ENCODE assay signal across 7 mouse cellular contexts in genomic region chr3:94764545-94765292, GRCm38 (mm10). TPM values are rescaled to one million over a fixed set of nuclear protein-coding genes. Genes with fewer than 3 reads are reported as not detected.
A peak's percentile ranks its signal among the peaks of the same experiment; 100 is the strongest.
DNase-seq lines count a peak whose midpoint lies in the region; ATAC-seq and TF ChIP-seq lines count a peak whose summit lies in the region.
"Not testable (repeated sequence)": the region's sequence is repeated elsewhere in the genome, so short reads cannot be mapped to it uniquely, and the experiment has no call there.

No protein-coding gene starts in this region.

- H3K4me1 ChIP-seq in forebrain, postnatal 0 days (ENCODE audit: insufficient read depth); heart, embryonic 12.5 days (replicated peaks); kidney, embryonic 16.5 days (ENCODE audit: insufficient read depth, low read length); liver, postnatal 0 days (ENCODE audit: insufficient read depth); midbrain, postnatal 0 days (ENCODE audit: insufficient read depth, low read length): not testable (repeated sequence)
- H3K4me1 ChIP-seq in liver, embryonic 12.5 days = peaks cover 12% of the 10 kb centered on the region

- not testable (repeated sequence) for TF ChIP-seq EP300 in liver, postnatal 0 days (IDR thresholded peaks at IDR 0.05; ENCODE audit: low read depth)

- POLR2A ChIA-PET in Patski (lab: Charles Lee) = interaction anchor here (0.7 kb wide), 1 partner anchor 335 kb away, joined by 5 read pairs; no protein-coding TSS in a partner anchor

- H3K27ac ChIP-seq in forebrain, postnatal 0 days (ENCODE audit: low read depth, low read length); heart, embryonic 12.5 days (ENCODE audit: poor library complexity, severe bottlenecking); kidney, embryonic 16.5 days (ENCODE audit: low read length); liver, embryonic 12.5 days; liver, postnatal 0 days (ENCODE audit: low read depth); midbrain, postnatal 0 days (ENCODE audit: low read depth, low read length): not testable (repeated sequence)

- H3K4me3 ChIP-seq in forebrain, postnatal 0 days (ENCODE audit: low read depth, low read length); heart, embryonic 12.5 days; kidney, embryonic 16.5 days (ENCODE audit: low read length); liver, embryonic 12.5 days; liver, postnatal 0 days (ENCODE audit: low read depth, low read length); midbrain, postnatal 0 days (ENCODE audit: low read depth, low read length): not testable (repeated sequence)

- WGBS in forebrain, postnatal 0 days = 93% methylated on average over 2 of the region's 5 CpGs
- WGBS in heart, embryonic 12.5 days = 44% methylated on average over 5 of the region's 5 CpGs
- 90% methylated on average over 3 of the region's 5 CpGs for WGBS in kidney, embryonic 16.5 days
- WGBS in liver, embryonic 12.5 days (ENCODE audit: insufficient replicate concordance) = 37% methylated on average over 5 of the region's 5 CpGs
- 58% methylated on average over 3 of the region's 5 CpGs for WGBS in liver, postnatal 0 days (ENCODE audit: insufficient replicate concordance)
- WGBS in midbrain, postnatal 0 days = 94% methylated on average over 3 of the region's 5 CpGs

- H3K27me3 ChIP-seq in Patski; forebrain, postnatal 0 days (ENCODE audit: insufficient read depth, low read length); heart, embryonic 12.5 days (replicated peaks); kidney, embryonic 16.5 days (ENCODE audit: insufficient read depth, low read length); liver, postnatal 0 days (ENCODE audit: insufficient read depth, low read length); midbrain, postnatal 0 days (ENCODE audit: insufficient read depth, low read length): not testable (repeated sequence)
- H3K27me3 ChIP-seq in liver, embryonic 12.5 days (replicated peaks) = peaks cover 16% of the 10 kb centered on the region

- not testable (repeated sequence) for H3K9ac ChIP-seq in forebrain, postnatal 0 days; heart, embryonic 12.5 days; kidney, embryonic 16.5 days (replicated peaks; ENCODE audit: low read length); liver, embryonic 12.5 days; liver, postnatal 0 days (replicated peaks); midbrain, postnatal 0 days (replicated peaks; ENCODE audit: low read length, poor library complexity, severe bottlenecking)

- H3K36me3 ChIP-seq in forebrain, postnatal 0 days (ENCODE audit: insufficient read depth); heart, embryonic 12.5 days; kidney, embryonic 16.5 days (ENCODE audit: insufficient read depth, low read length); liver, embryonic 12.5 days; liver, postnatal 0 days (replicated peaks; ENCODE audit: insufficient read depth, low read length); midbrain, postnatal 0 days (ENCODE audit: insufficient read depth, low read length): not testable (repeated sequence)

- in situ Hi-C loops in Patski (cut with MboI; ENCODE audit: low pct_unique_long_range_greater_than_20kb) = not testable (repeated sequence)

- H3K9me3 ChIP-seq in forebrain, postnatal 0 days (ENCODE audit: low read length); heart, embryonic 12.5 days (replicated peaks); kidney, embryonic 16.5 days (ENCODE audit: low read length); liver, embryonic 12.5 days (replicated peaks); liver, postnatal 0 days (ENCODE audit: low read length); midbrain, postnatal 0 days (ENCODE audit: low read length): not testable (repeated sequence)

- ATAC-seq in Patski = peak; percentile 27
- peak; percentile 56 for ATAC-seq in forebrain, postnatal 0 days
- peak; percentile 44; the same call in 1 of the 2 replicates for ATAC-seq in heart, embryonic 12.5 days (ENCODE audit: insufficient number of reproducible peaks, low FRiP score)
- 0 out of 2 replicates have a peak, but pooled peaks have one; percentile 42 for ATAC-seq in kidney, embryonic 16.5 days (ENCODE audit: low FRiP score, low TSS enrichment)
- ATAC-seq in liver, embryonic 12.5 days = peak; percentile 81
- 0 out of 2 replicates have a peak, but pooled peaks have one; percentile 35 for ATAC-seq in liver, postnatal 0 days
- ATAC-seq in midbrain, postnatal 0 days (ENCODE audit: low FRiP score) = not testable (repeated sequence)

- H3K4me2 ChIP-seq in forebrain, postnatal 0 days (ENCODE audit: low read depth); heart, embryonic 12.5 days; kidney, embryonic 16.5 days (replicated peaks; ENCODE audit: low read depth, low read length); liver, postnatal 0 days (ENCODE audit: low read depth, low read length); midbrain, postnatal 0 days (ENCODE audit: low read depth, low read length, poor library complexity, severe bottlenecking): not testable (repeated sequence)
- peak overlapping the region; percentile 56 for H3K4me2 ChIP-seq in liver, embryonic 12.5 days

- CTCF ChIA-PET in Patski (lab: Charles Lee) = interaction anchor here (1.0 to 1.1 kb wide), 2 partner anchors 11 to 149 kb away, joined by 3 read pairs; no protein-coding TSS in a partner anchor

- not testable (repeated sequence) for DNase-seq in Patski (ENCODE audit: low read depth, low spot score); forebrain, postnatal 0 days; liver, postnatal 0 days; midbrain, postnatal 0 days (ENCODE audit: low spot score)

- peak; percentile 58 for TF ChIP-seq CTCF in Patski (IDR thresholded peaks at IDR 0.05)
- not testable (repeated sequence) for TF ChIP-seq CTCF in forebrain, postnatal 0 days (IDR thresholded peaks at IDR 0.05; ENCODE audit: low read depth)
- 0 out of 2 replicates have a peak, but pooled peaks have one; percentile 15 for TF ChIP-seq CTCF in liver, postnatal 0 days (IDR thresholded peaks at IDR 0.05; ENCODE audit: low read depth)
- TF ChIP-seq CTCF in midbrain, postnatal 0 days (IDR thresholded peaks at IDR 0.05) = peak; percentile 31; the same call in 1 of the 2 replicates

RNA-seq across cellular contexts. Expression of gene Cgn, which starts 21.6 kb away (rescaled TPM):
- polyA plus RNA-seq in Patski (2021) = 6.8 TPM
- total RNA-seq in forebrain, postnatal 0 days (2014; rRNA removed) = 6.0 and 7.2 TPM in 2 replicates
- polyA plus RNA-seq in forebrain, postnatal 0 days (2015; fragmentation: Nextera tagmentation; extraction: Ambion mirVana) = 3.3 and 6.0 TPM in 2 replicates
- 2.1 and 2.4 TPM in 2 replicates for polyA plus RNA-seq in heart, embryonic 12.5 days (2016; fragmentation: Nextera tagmentation; extraction: Ambion mirVana)
- polyA plus RNA-seq in kidney, embryonic 16.5 days (2015; fragmentation: Nextera tagmentation; extraction: Ambion mirVana) = 20.7 and 24.0 TPM in 2 replicates
- polyA plus RNA-seq in liver, embryonic 12.5 days (2016; fragmentation: Nextera tagmentation; extraction: Ambion mirVana) = 8.7 and 9.2 TPM in 2 replicates
- 8.7 and 9.5 TPM in 2 replicates for polyA plus RNA-seq in liver, postnatal 0 days (2015; fragmentation: Nextera tagmentation; extraction: Ambion mirVana)
- total RNA-seq in midbrain, postnatal 0 days (2014; rRNA removed) = 11.6 and 13.6 TPM in 2 replicates
- 11.4 and 12.4 TPM in 2 replicates for polyA plus RNA-seq in midbrain, postnatal 0 days (2015; fragmentation: Nextera tagmentation; extraction: Ambion mirVana)
